Mouse (Mus musculus): ENCODE measurements at regions not wholly inside any gene's neighbourhood (a gene's known extent, or its start where the extent isn't known, plus 50 kb on each side); places are given as distances from the start of the nearest gene placed in this dataset.

GRCm38 (mm10) chr13:45213116-45213834 is 134.8 kb downstream of the Gm9817 start:
- TF ChIP-seq POLR2A (IDR thresholded peaks at IDR 0.05; ENCODE audit: low read depth, low read length) (no peak), CTCF (IDR thresholded peaks at IDR 0.05; ENCODE audit: borderline replicate concordance, insufficient read depth, low read length) (no peak)
- Histone ChIP-seq H3K4me3 (ENCODE audit: insufficient read depth, low read length) (no peak overlapping the region), H3K4me1 (ENCODE audit: control insufficient read depth, insufficient read depth, low read length) (no peaks in the 10 kb centered on the region), H3K27ac (ENCODE audit: insufficient read depth, low read length) (no peak overlapping the region)

GRCm38 (mm10) chr13:45218251-45218650 is 139.8 kb downstream of the Gm9817 start:
- no peak overlapping the region for H3K27ac ChIP-seq (ENCODE audit: insufficient read depth, low read length)
- TF ChIP-seq CTCF (IDR thresholded peaks at IDR 0.05; ENCODE audit: borderline replicate concordance, insufficient read depth, low read length), result no peak
- no peak for TF ChIP-seq POLR2A (IDR thresholded peaks at IDR 0.05; ENCODE audit: low read depth, low read length)
- H3K4me3 ChIP-seq (ENCODE audit: insufficient read depth, low read length), result no peak overlapping the region
- no peaks in the 10 kb centered on the region for H3K4me1 ChIP-seq (ENCODE audit: control insufficient read depth, insufficient read depth, low read length)

- Histone ChIP-seq H3K4me1 (ENCODE audit: control insufficient read depth, insufficient read depth, low read length) (no peaks in the 10 kb centered on the region), H3K27ac (ENCODE audit: insufficient read depth, low read length) (no peak overlapping the region), H3K4me3 (ENCODE audit: insufficient read depth, low read length) (no peak overlapping the region)
- TF ChIP-seq CTCF (IDR thresholded peaks at IDR 0.05; ENCODE audit: borderline replicate concordance, insufficient read depth, low read length) (no peak), POLR2A (IDR thresholded peaks at IDR 0.05; ENCODE audit: low read depth, low read length) (no peak)
Observed at GRCm38 (mm10) chr13:45219671-45220070, 141.2 kb downstream of the Gm9817 start.

- no peaks in the 10 kb centered on the region for H3K4me1 ChIP-seq (ENCODE audit: control insufficient read depth, insufficient read depth, low read length)
- TF ChIP-seq POLR2A (IDR thresholded peaks at IDR 0.05; ENCODE audit: low read depth, low read length), result no peak
- TF ChIP-seq CTCF (IDR thresholded peaks at IDR 0.05; ENCODE audit: borderline replicate concordance, insufficient read depth, low read length), result no peak
- H3K4me3 ChIP-seq (ENCODE audit: insufficient read depth, low read length), result no peak overlapping the region
Observed at GRCm38 (mm10) chr13:45230804-45231203, 152.3 kb downstream of the Gm9817 start.

GRCm38 (mm10) chr13:45235236-45235635 is 154.3 kb upstream of the Mylip start:
- no peak overlapping the region for H3K4me3 ChIP-seq (ENCODE audit: insufficient read depth, low read length)
- TF ChIP-seq CTCF (IDR thresholded peaks at IDR 0.05; ENCODE audit: borderline replicate concordance, insufficient read depth, low read length), result no peak
- TF ChIP-seq POLR2A (IDR thresholded peaks at IDR 0.05; ENCODE audit: low read depth, low read length), result no peak
- H3K27ac ChIP-seq (ENCODE audit: insufficient read depth, low read length), result no peak overlapping the region
- H3K4me1 ChIP-seq (ENCODE audit: control insufficient read depth, insufficient read depth, low read length), result no peaks in the 10 kb centered on the region

More at GRCm38 (mm10) chr13:45230804-45231203, 152.3 kb downstream of the Gm9817 start:
- no peak overlapping the region for H3K27ac ChIP-seq (ENCODE audit: insufficient read depth, low read length)

GRCm38 (mm10) chr13:45238258-45238657 is 151.3 kb upstream of the Mylip start:
- Histone ChIP-seq H3K4me1 (ENCODE audit: control insufficient read depth, insufficient read depth, low read length) (no peaks in the 10 kb centered on the region), H3K27ac (ENCODE audit: insufficient read depth, low read length) (no peak overlapping the region), H3K4me3 (ENCODE audit: insufficient read depth, low read length) (no peak overlapping the region)
- TF ChIP-seq CTCF (IDR thresholded peaks at IDR 0.05; ENCODE audit: borderline replicate concordance, insufficient read depth, low read length) (no peak), POLR2A (IDR thresholded peaks at IDR 0.05; ENCODE audit: low read depth, low read length) (no peak)

GRCm38 (mm10) chr13:45239153-45239552 is 150.4 kb upstream of the Mylip start:
- Histone ChIP-seq H3K4me1 (ENCODE audit: control insufficient read depth, insufficient read depth, low read length) (no peaks in the 10 kb centered on the region), H3K4me3 (ENCODE audit: insufficient read depth, low read length) (no peak overlapping the region), H3K27ac (ENCODE audit: insufficient read depth, low read length) (no peak overlapping the region)
- TF ChIP-seq POLR2A (IDR thresholded peaks at IDR 0.05; ENCODE audit: low read depth, low read length), result no peak

DNA sequence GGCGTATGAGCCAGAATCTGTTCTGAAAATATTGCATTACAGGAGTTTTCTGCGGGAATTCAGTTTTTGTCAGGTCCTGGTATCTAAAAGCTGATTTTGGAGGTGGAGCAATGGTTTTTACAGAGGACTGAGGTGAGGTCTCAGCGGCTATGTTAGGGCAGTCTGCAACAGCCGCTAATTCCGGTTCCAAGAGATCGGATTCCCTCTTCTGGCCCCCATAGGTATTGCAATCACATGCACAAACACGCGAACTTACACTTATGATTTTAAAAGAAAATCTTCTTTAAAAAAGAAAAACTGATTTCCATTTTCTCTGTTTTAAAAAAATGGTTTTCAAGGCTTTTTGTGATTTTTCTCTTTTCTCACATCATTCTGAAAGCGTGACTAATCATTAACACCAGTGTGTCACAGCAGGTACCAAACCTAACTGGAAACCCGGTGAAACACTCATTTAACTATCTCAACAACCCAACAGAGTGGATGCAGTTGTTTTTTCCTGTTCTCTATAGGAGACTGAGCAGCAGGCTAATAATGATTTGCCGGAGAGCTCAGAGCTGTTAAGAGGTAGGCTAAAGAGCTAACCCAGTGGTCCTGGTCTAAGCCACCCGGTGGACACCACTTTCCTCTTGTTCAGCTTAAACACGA is 149.4 kb upstream of the Mylip start:
- Histone ChIP-seq H3K4me1 (ENCODE audit: control insufficient read depth, insufficient read depth, low read length) (no peaks in the 10 kb centered on the region), H3K27ac (ENCODE audit: insufficient read depth, low read length) (no peak overlapping the region), H3K4me3 (ENCODE audit: insufficient read depth, low read length) (no peak overlapping the region)
- TF ChIP-seq POLR2A (IDR thresholded peaks at IDR 0.05; ENCODE audit: low read depth, low read length) (no peak), CTCF (IDR thresholded peaks at IDR 0.05; ENCODE audit: borderline replicate concordance, insufficient read depth, low read length) (no peak)

DNA sequence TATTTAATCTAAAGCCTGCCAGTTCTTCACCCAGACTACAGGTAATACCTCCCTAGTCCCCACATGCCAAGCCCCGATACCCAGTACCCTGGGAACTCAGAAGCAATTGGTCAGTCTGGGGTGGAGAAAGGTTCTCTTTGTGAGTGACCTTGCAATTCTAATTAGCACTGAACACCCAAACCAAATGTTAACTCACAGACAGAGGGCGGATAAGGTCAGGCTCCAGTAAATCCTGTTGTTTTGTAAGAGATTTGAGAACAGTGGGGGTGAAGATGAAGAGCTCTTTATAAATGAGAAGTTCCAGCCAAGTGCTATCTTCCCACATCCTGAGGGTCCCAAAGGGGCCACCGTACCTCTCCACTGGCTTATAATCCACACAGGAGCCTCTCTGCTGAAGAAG is 147.3 kb upstream of the Mylip start:
- Histone ChIP-seq H3K4me1 (ENCODE audit: control insufficient read depth, insufficient read depth, low read length) (no peaks in the 10 kb centered on the region), H3K27ac (ENCODE audit: insufficient read depth, low read length) (no peak overlapping the region), H3K4me3 (ENCODE audit: insufficient read depth, low read length) (no peak overlapping the region)
- TF ChIP-seq CTCF (IDR thresholded peaks at IDR 0.05; ENCODE audit: borderline replicate concordance, insufficient read depth, low read length), result no peak
- TF ChIP-seq POLR2A (IDR thresholded peaks at IDR 0.05; ENCODE audit: low read depth, low read length), result no peak

DNA sequence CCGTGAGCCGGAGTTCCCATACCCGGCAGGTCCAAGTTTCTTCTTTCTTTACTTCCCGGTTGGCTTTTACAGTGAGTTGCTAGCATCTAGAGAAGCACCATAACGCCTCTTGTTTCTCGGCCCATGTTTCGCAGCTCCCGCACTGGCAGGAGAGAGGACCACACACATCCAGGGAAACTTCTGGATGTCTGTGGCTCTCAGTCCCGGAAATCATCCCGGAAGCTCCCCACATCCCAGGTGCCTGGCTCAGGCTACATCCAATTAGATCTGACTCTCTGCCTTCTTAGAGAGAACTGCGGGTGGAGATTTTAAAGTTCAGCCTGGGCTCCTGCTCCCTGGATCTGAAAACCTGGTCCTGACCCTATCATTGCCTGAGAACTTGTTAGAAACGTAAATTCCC is 146.8 kb upstream of the Mylip start:
- no peak overlapping the region for H3K27ac ChIP-seq (ENCODE audit: insufficient read depth, low read length)
- TF ChIP-seq CTCF (IDR thresholded peaks at IDR 0.05; ENCODE audit: borderline replicate concordance, insufficient read depth, low read length) (no peak), POLR2A (IDR thresholded peaks at IDR 0.05; ENCODE audit: low read depth, low read length) (no peak)
- H3K4me3 ChIP-seq (ENCODE audit: insufficient read depth, low read length), result no peak overlapping the region
- H3K4me1 ChIP-seq (ENCODE audit: control insufficient read depth, insufficient read depth, low read length), result no peaks in the 10 kb centered on the region
